Mouse (Mus musculus) limb, embryonic 15.5 days (tissue): Measurements from ENCODE around the gene Ubl3. TPM values are rescaled to one million over a fixed set of nuclear protein-coding genes. Genes with fewer than 3 reads are reported as not detected.

ENCODE experiments used
- ATAC-seq: fragments of 200-750 bp; cut with Nextera tagmentation; 2 replicates; pipeline ENCODE4 v1.8.0; 2017; ENCODE audit warnings: low read depth, moderate TSS enrichment; ENCODE audit not compliant: insufficient number of reproducible peaks, low FRiP score, low TSS enrichment
- H3K27ac ChIP-seq: fragments of 300-500 bp; sonication (generic); 2 replicates; pipeline ENCODE4 v1.5.1; 2015; ENCODE audit warnings: moderate library complexity, mild to moderate bottlenecking, inconsistent platforms
- H3K27me3 ChIP-seq: fragments of 300-500 bp; sonication (generic); 2 replicates; pipeline ENCODE4 v1.6.1; 2015; ENCODE audit warnings: inconsistent platforms
- H3K36me3 ChIP-seq: fragments of 300-500 bp; sonication (generic); 2 replicates; pipeline ENCODE4 v1.6.1; 2015; ENCODE audit warnings: inconsistent platforms
- H3K4me1 ChIP-seq: fragments of 300-500 bp; sonication (generic); 2 replicates; pipeline ENCODE4 v1.6.1; 2015; ENCODE audit warnings: inconsistent platforms
- H3K4me2 ChIP-seq: fragments of 300-500 bp; sonication (generic); 2 replicates; pipeline ENCODE4 v1.6.1; 2015; ENCODE audit warnings: mild to moderate bottlenecking, inconsistent platforms
- H3K4me3 ChIP-seq: fragments of 300-500 bp; sonication (generic); 2 replicates; pipeline ENCODE4 v1.5.1; 2015; ENCODE audit warnings: mild to moderate bottlenecking, inconsistent platforms
- H3K9ac ChIP-seq: fragments of 300-500 bp; sonication (generic); 2 replicates; pipeline ENCODE4 v1.6.1; 2015; ENCODE audit warnings: inconsistent platforms
- H3K9me3 ChIP-seq: fragments of 300-500 bp; sonication (generic); 2 replicates; pipeline ENCODE4 v1.6.1; 2016; ENCODE audit warnings: inconsistent platforms
- WGBS: fragments of 180-500 bp; shearing (Covaris S2); methylation state at CpG from one replicate; pipeline ENCODE4 v1.1.7; 2015; 5-methylcytosine and 5-hydroxymethylcytosine counted together
- polyA plus RNA-seq: library from polyadenylated mRNA; unstranded; fragments of >200 nt; fragmentation: Nextera tagmentation; extraction: Ambion mirVana; gene quantifications from 2 replicates; pipeline ENCODE4 v1.2.1, GENCODE M21; 2015

Ubl3 gene
- polyA plus RNA-seq, 1 experiment from 2014 or later = 73.1 TPM

- Histone ChIP-seq H3K27ac (no peak overlapping the region), H3K36me3 (0 out of 2 replicates have a peak, but pooled peaks cover 1% of the 10 kb centered on the region), H3K27me3 (no peaks in the 10 kb centered on the region), H3K4me3 (no peak overlapping the region), H3K4me2 (no peak overlapping the region), H3K9me3 (no peaks in the 10 kb centered on the region), H3K9ac (no peak overlapping the region), H3K4me1 (peaks cover 26% of the 10 kb centered on the region)
- WGBS = 87% methylated on average over 4 of the region's 4 CpGs
- no peak for ATAC-seq
Measured at GRCm38 (mm10) chr5:148493025-148493424, 59.6 kb downstream of the Ubl3 start.

GRCm38 (mm10) chr5:148490391-148490790 is 62.2 kb downstream of the Ubl3 start:
- peak overlapping the region; percentile 79 for H3K27ac ChIP-seq
- H3K4me3 ChIP-seq = no peak overlapping the region
- ATAC-seq = no peak
- H3K9ac ChIP-seq = no peak overlapping the region
- H3K4me1 ChIP-seq = peaks cover 25% of the 10 kb centered on the region
- H3K36me3 ChIP-seq = no peaks in the 10 kb centered on the region
- H3K27me3 ChIP-seq = no peaks in the 10 kb centered on the region
- H3K4me2 ChIP-seq = peak overlapping the region; percentile 41; the same call in 1 of the 2 replicates
- H3K9me3 ChIP-seq = no peaks in the 10 kb centered on the region
- WGBS = 58% methylated on average over 3 of the region's 3 CpGs

DNA sequence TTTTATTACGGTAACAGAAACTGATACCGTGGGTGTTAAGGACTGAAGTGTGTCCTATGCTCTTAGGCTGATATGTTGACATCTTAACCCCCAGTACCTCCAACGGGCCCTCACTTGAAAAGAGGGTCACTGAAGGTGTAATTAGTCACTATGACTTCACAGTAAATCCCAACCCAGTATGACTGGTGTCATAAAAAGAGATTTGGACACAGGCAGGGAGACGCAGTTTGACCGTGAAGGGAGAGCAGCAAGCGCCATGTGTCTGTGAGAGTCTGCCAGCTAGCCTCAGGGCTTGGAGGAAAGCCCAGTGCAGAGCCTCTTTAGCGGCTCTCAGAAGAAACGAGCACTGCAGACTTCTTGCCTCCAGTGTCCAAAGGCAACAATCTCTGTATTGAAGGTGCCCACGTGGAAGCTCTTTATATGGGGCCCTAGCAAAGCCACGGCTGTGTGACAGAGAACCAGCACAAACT is 62.8 kb downstream of the Ubl3 start:
- Histone ChIP-seq H3K4me1 (peaks cover 23% of the 10 kb centered on the region), H3K4me2 (peak overlapping the region; percentile 41), H3K4me3 (peak overlapping the region; percentile 20), H3K9ac (no peak overlapping the region), H3K27me3 (peaks cover 3% of the 10 kb centered on the region; the same call in 1 of the 2 replicates), H3K9me3 (no peaks in the 10 kb centered on the region), H3K27ac (peak overlapping the region; percentile 79), H3K36me3 (no peaks in the 10 kb centered on the region)
- peak; percentile 81 for ATAC-seq
- WGBS = 13% methylated on average over 10 of the region's 10 CpGs

GRCm38 (mm10) chr5:148488891-148489723 is 63.5 kb downstream of the Ubl3 start:
- H3K27me3 ChIP-seq = peaks cover 3% of the 10 kb centered on the region; the same call in 1 of the 2 replicates
- H3K4me2 ChIP-seq = peak overlapping the region; percentile 41
- H3K9me3 ChIP-seq = no peaks in the 10 kb centered on the region
- peak overlapping the region; percentile 20 for H3K4me3 ChIP-seq
- H3K4me1 ChIP-seq = peaks cover 23% of the 10 kb centered on the region
- H3K9ac ChIP-seq = no peak overlapping the region
- H3K27ac ChIP-seq = peak overlapping the region; percentile 79
- H3K36me3 ChIP-seq = no peaks in the 10 kb centered on the region
- ATAC-seq = peak; percentile 68
- WGBS = 41% methylated on average over 13 of the region's 13 CpGs

GRCm38 (mm10) chr5:148486202-148486601 is 66.4 kb downstream of the Ubl3 start:
- Histone ChIP-seq H3K9me3 (no peaks in the 10 kb centered on the region), H3K4me3 (no peak overlapping the region), H3K27ac (no peak overlapping the region), H3K9ac (no peak overlapping the region), H3K4me1 (peaks cover 23% of the 10 kb centered on the region), H3K27me3 (peaks cover 3% of the 10 kb centered on the region; the same call in 1 of the 2 replicates), H3K36me3 (no peaks in the 10 kb centered on the region), H3K4me2 (no peak overlapping the region)
- no peak for ATAC-seq
- WGBS = 78% methylated on average over 11 of the region's 11 CpGs

GRCm38 (mm10) chr5:148481745-148482144 is 70.8 kb downstream of the Ubl3 start:
- no peaks in the 10 kb centered on the region for H3K36me3 ChIP-seq
- H3K4me3 ChIP-seq = no peak overlapping the region
- no peak overlapping the region for H3K27ac ChIP-seq
- no peak overlapping the region for H3K9ac ChIP-seq
- no peaks in the 10 kb centered on the region for H3K4me1 ChIP-seq
- no peak overlapping the region for H3K4me2 ChIP-seq
- WGBS = 77% methylated on average over 3 of the region's 3 CpGs
- H3K27me3 ChIP-seq = peaks cover 3% of the 10 kb centered on the region; the same call in 1 of the 2 replicates
- ATAC-seq = no peak
- no peaks in the 10 kb centered on the region for H3K9me3 ChIP-seq

GRCm38 (mm10) chr5:148474346-148474745 is 78.2 kb downstream of the Ubl3 start:
- no peak for ATAC-seq
- 72% methylated on average over 7 of the region's 7 CpGs for WGBS
- Histone ChIP-seq H3K27ac (no peak overlapping the region), H3K4me3 (no peak overlapping the region), H3K36me3 (no peaks in the 10 kb centered on the region), H3K4me2 (no peak overlapping the region), H3K4me1 (no peaks in the 10 kb centered on the region), H3K9ac (no peak overlapping the region), H3K9me3 (no peaks in the 10 kb centered on the region), H3K27me3 (no peaks in the 10 kb centered on the region)

GRCm38 (mm10) chr5:148468626-148469441 is 83.8 kb downstream of the Ubl3 start:
- Histone ChIP-seq H3K27me3 (no peaks in the 10 kb centered on the region), H3K4me2 (no peak overlapping the region), H3K9ac (no peak overlapping the region), H3K27ac (no peak overlapping the region), H3K4me1 (peaks cover 21% of the 10 kb centered on the region), H3K9me3 (no peaks in the 10 kb centered on the region), H3K36me3 (no peaks in the 10 kb centered on the region), H3K4me3 (no peak overlapping the region)
- 37% methylated on average over 14 of the region's 14 CpGs for WGBS
- ATAC-seq = no peak

DNA sequence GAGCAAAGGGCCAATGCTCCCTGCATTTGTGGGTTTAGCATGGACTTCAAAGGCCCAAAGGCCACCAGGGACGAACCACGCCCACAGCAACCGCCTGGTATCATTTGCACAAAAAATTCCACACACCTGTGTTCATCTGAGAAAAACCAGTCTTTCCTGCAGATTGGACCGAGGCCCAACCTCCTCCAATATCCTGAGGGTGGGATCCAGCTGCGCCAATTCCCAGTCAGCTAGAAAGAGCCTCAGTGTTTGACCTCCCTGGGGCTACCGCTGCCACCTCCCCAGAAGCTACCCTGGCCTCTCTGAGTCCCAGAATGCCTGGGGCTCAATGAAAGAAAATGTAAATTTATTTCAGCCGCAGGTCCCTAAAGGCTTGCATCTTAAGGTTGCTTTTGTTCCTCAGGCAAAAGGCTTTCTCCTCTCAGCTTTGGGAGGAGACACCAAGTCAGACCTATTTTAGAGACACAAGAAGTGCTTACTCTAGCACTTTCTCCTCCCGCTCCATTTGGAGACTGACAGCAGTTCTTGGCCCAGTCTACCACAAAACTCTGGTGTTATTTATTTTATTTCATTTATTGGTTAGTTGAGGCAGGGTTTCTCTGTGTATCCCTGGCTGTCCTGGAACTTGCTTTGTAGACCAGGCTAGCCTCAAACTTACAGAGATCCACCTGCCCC is 85.5 kb downstream of the Ubl3 start:
- no peak overlapping the region for H3K9ac ChIP-seq
- no peaks in the 10 kb centered on the region for H3K36me3 ChIP-seq
- peak overlapping the region; percentile 15; the same call in 1 of the 2 replicates for H3K4me2 ChIP-seq
- H3K4me1 ChIP-seq = peaks cover 21% of the 10 kb centered on the region
- 23% methylated on average over 8 of the region's 8 CpGs for WGBS
- H3K27me3 ChIP-seq = no peaks in the 10 kb centered on the region
- H3K4me3 ChIP-seq = no peak overlapping the region
- ATAC-seq = no peak
- peak overlapping the region; percentile 17; the same call in 1 of the 2 replicates for H3K27ac ChIP-seq
- no peaks in the 10 kb centered on the region for H3K9me3 ChIP-seq

GRCm38 (mm10) chr5:148466116-148466515 is 86.5 kb downstream of the Ubl3 start:
- WGBS = 85% methylated on average over 5 of the region's 5 CpGs
- ATAC-seq = no peak
- no peaks in the 10 kb centered on the region for H3K36me3 ChIP-seq
- peaks cover 21% of the 10 kb centered on the region for H3K4me1 ChIP-seq
- no peak overlapping the region for H3K27ac ChIP-seq
- H3K9me3 ChIP-seq = no peaks in the 10 kb centered on the region
- no peaks in the 10 kb centered on the region for H3K27me3 ChIP-seq
- no peak overlapping the region for H3K9ac ChIP-seq
- H3K4me3 ChIP-seq = no peak overlapping the region
- H3K4me2 ChIP-seq = no peak overlapping the region

GRCm38 (mm10) chr5:148465091-148465490 is 87.5 kb downstream of the Ubl3 start:
- Histone ChIP-seq H3K27me3 (no peaks in the 10 kb centered on the region), H3K9ac (no peak overlapping the region), H3K4me3 (no peak overlapping the region), H3K9me3 (no peaks in the 10 kb centered on the region), H3K4me2 (no peak overlapping the region), H3K27ac (no peak overlapping the region), H3K4me1 (peaks cover 21% of the 10 kb centered on the region), H3K36me3 (no peaks in the 10 kb centered on the region)
- ATAC-seq = no peak
- 90% methylated on average over 9 of the region's 9 CpGs for WGBS
